20 mouse cellular contexts compared by ENCODE assay signal in the genomic region with DNA sequence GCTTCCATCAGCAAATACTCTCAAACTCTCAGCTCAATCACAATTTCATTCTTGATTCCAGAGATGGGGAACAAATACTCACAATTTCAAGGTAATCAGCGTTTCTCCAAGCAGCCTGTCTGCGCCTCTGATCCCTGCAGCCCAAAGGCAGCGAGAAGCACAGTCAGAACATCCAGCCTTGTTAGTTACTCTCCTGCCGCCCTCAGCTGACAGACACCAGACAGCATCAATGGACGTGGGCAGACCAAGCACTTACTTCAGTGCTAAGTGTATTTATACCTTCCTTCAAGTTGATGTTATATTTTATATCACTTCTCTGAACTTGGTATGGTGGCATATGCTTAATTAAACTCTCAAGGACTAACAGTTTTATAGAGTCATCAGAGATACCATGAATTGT. TPM values are rescaled to one million over a fixed set of nuclear protein-coding genes. Genes with fewer than 3 reads are reported as not detected.
DNase-seq lines count a peak whose midpoint lies in the region; ATAC-seq and TF ChIP-seq lines count a peak whose summit lies in the region.
"Had no signal": no experiment of that assay in that cellular context is flagged by ENCODE, and none has a peak within 500 bp of the region (broad histone marks: within the 10 kb centered on the region; RNA-seq: fewer than 3 reads in every experiment).

No protein-coding gene starts in this region.

- TF ChIP-seq POLR2A in kidney, adult 2 months (IDR thresholded peaks at IDR 0.05; ENCODE audit: low read depth, low read length), result no peak

- no peak for DNase-seq in frontal cortex, postnatal 14 days (ENCODE audit: low spot score in 2 of 2)
- peak; percentile 17 for DNase-seq in kidney, adult 2 months
- no peak for DNase-seq in kidney, postnatal 25 days
- DNase-seq in right cerebral cortex, adult 2 months (ENCODE audit: low spot score in 2 of 2), result peak; percentile 36 to 57
- no peak for DNase-seq in right cerebral cortex, postnatal 25 days
- no peak for DNase-seq in natural killer cell, adult 2 months (ENCODE audit: low spot score in 2 of 2)
- DNase-seq: B cell, adult 2 months; gastrocnemius, postnatal 14 days; heart, postnatal 36 days; kidney, adult 18-20 months; thymus, adult 2 months had no signal

- no peak overlapping the region for H3K4me3 ChIP-seq in kidney, adult 2 months (ENCODE audit: insufficient read depth, low read depth, low read length)
- H3K4me3 ChIP-seq: embryonic facial prominence, embryonic 10.5 days; limb, embryonic 15.5 days; liver, embryonic 15.5 days; midbrain, embryonic 10.5 days; neural tube, embryonic 12.5 days had no signal

- ATAC-seq in frontal cortex, adult (ENCODE audit: low TSS enrichment), result peak; percentile 43

- TF ChIP-seq CTCF in kidney, adult 2 months (conservative IDR thresholded peaks at IDR 0.05; ENCODE audit: insufficient read depth, insufficient read length, low read depth, low read length), result no peak

- H3K27me3 ChIP-seq in kidney, adult 2 months (replicated peaks; ENCODE audit: control insufficient read depth, insufficient read depth, low read length), result no peaks in the 10 kb centered on the region
- H3K27me3 ChIP-seq: limb, embryonic 15.5 days; neural tube, embryonic 12.5 days had no signal

- no peaks in the 10 kb centered on the region for H3K4me1 ChIP-seq in kidney, adult 2 months (ENCODE audit: control insufficient read depth, insufficient read depth, low read length)
- H3K4me1 ChIP-seq: limb, embryonic 15.5 days had no signal

- WGBS in kidney, adult 2 months, result 74% methylated on average over 5 of the region's 5 CpGs

- H3K27ac ChIP-seq in kidney, adult 2 months (ENCODE audit: insufficient read depth, low read depth, low read length), result no peak overlapping the region
- H3K27ac ChIP-seq: embryonic facial prominence, embryonic 10.5 days; limb, embryonic 15.5 days; liver, embryonic 15.5 days; macrophage; midbrain, embryonic 10.5 days; neural tube, embryonic 12.5 days had no signal

- peaks cover 4% of the 10 kb centered on the region; the same call in 1 of the 2 replicates for H3K36me3 ChIP-seq in kidney, adult 2 months (ENCODE audit: control insufficient read depth, insufficient read depth, low read length)
- H3K36me3 ChIP-seq: liver, embryonic 15.5 days had no signal

RNA-seq across cellular contexts. Expression of a gene that starts 3.8 kb away (rescaled TPM):
- polyA plus RNA-seq in kidney, adult 2 months (2012; rRNA removed), result 63.4 and 72.4 TPM in 2 replicates

RNA-seq across cellular contexts. Expression of a gene that starts 32.0 kb away (rescaled TPM):
- not detected in 2 replicates for polyA plus RNA-seq in kidney, adult 2 months (2012; rRNA removed)
- polyA plus RNA-seq: embryonic facial prominence, embryonic 10.5 days; limb, embryonic 15.5 days; liver, embryonic 15.5 days; lung, embryonic 16.5 days; macrophage; midbrain, embryonic 10.5 days; neural tube, embryonic 12.5 days; stomach, embryonic 16.5 days; thymus, adult 2 months had no signal

RNA-seq across cellular contexts. Expression of a gene that starts 48.3 kb away (rescaled TPM):
- 4.7 and 6.6 TPM in 2 replicates for polyA plus RNA-seq in kidney, adult 2 months (2012; rRNA removed)

Comparison
In these comparisons a context has a peak if more than half of its experiments do, and no peak if none do; other contexts are left out.
1. DNase-seq: peak in kidney, adult 2 months (single experiment) and right cerebral cortex, adult 2 months (2 of 2); none in frontal cortex, postnatal 14 days (0 of 2), kidney, postnatal 25 days (0 of 2), right cerebral cortex, postnatal 25 days (single experiment) and natural killer cell, adult 2 months (0 of 2).